Mouse (Mus musculus): ENCODE measurements at regions not wholly inside any gene's neighbourhood (a gene's known extent, or its start where the extent isn't known, plus 50 kb on each side); places are given as distances from the start of the nearest gene placed in this dataset.

- no peak for ATAC-seq
These were observed 54.7 kb upstream of the Bmper start for GRCm38 (mm10) chr9:23168149-23168548.

GRCm38 (mm10) chr9:23171361-23171760 lies 51.5 kb upstream of the Bmper start:
- H3K4me3 ChIP-seq (ENCODE audit: low read depth, low read length), result no peak overlapping the region
- DNase-seq (ENCODE audit: low spot score), result no peak
- no peak for ATAC-seq
- WGBS, result 100% methylated on average over 1 of the region's 1 CpGs
- no peak overlapping the region for H3K9ac ChIP-seq (ENCODE audit: low read length)
- H3K4me1 ChIP-seq (ENCODE audit: control insufficient read depth, insufficient read depth, low read length), result no peaks in the 10 kb centered on the region
- H3K9me3 ChIP-seq (replicated peaks; ENCODE audit: control insufficient read depth, low read length), result no peaks in the 10 kb centered on the region
- H3K4me2 ChIP-seq (ENCODE audit: low read length), result no peak overlapping the region
- H3K27me3 ChIP-seq (replicated peaks; ENCODE audit: control insufficient read depth, insufficient read depth, low read length), result no peaks in the 10 kb centered on the region
- no peak overlapping the region for H3K27ac ChIP-seq (ENCODE audit: low read depth, low read length)
- H3K36me3 ChIP-seq (ENCODE audit: control insufficient read depth, insufficient read depth, low read length), result no peaks in the 10 kb centered on the region

More at GRCm38 (mm10) chr9:23168149-23168548, 54.7 kb upstream of the Bmper start:
- no peak for DNase-seq (ENCODE audit: low spot score)
- Histone ChIP-seq H3K36me3 (ENCODE audit: control insufficient read depth, insufficient read depth, low read length) (no peaks in the 10 kb centered on the region), H3K4me2 (ENCODE audit: low read length) (no peak overlapping the region), H3K27me3 (replicated peaks; ENCODE audit: control insufficient read depth, insufficient read depth, low read length) (no peaks in the 10 kb centered on the region), H3K4me3 (ENCODE audit: low read depth, low read length) (no peak overlapping the region), H3K9ac (ENCODE audit: low read length) (no peak overlapping the region), H3K4me1 (ENCODE audit: control insufficient read depth, insufficient read depth, low read length) (no peaks in the 10 kb centered on the region), H3K9me3 (replicated peaks; ENCODE audit: control insufficient read depth, low read length) (no peaks in the 10 kb centered on the region), H3K27ac (ENCODE audit: low read depth, low read length) (no peak overlapping the region)
- WGBS, result 71% methylated on average over 4 of the region's 4 CpGs
